Mouse (Mus musculus): ENCODE measurements at regions not wholly inside any gene's neighbourhood (a gene's known extent, or its start where the extent isn't known, plus 50 kb on each side); places are given as distances from the start of the nearest gene placed in this dataset.

GRCm38 (mm10) chr15:97461060-97461459 lies 214.0 kb upstream of the Amigo2 start:
- TF ChIP-seq GATA1 (IDR thresholded peaks at IDR 0.05; ENCODE audit: low read length) = no peak

- TF ChIP-seq GATA1 (IDR thresholded peaks at IDR 0.05; ENCODE audit: low read length) = no peak
Measured at GRCm38 (mm10) chr15:97460360-97460719, 213.3 kb upstream of the Amigo2 start.

- no peak for TF ChIP-seq GATA1 (IDR thresholded peaks at IDR 0.05; ENCODE audit: low read length)
Measured at GRCm38 (mm10) chr15:97459606-97460359, 212.7 kb upstream of the Amigo2 start.

- TF ChIP-seq GATA1 (IDR thresholded peaks at IDR 0.05; ENCODE audit: low read length) = no peak
Measured at GRCm38 (mm10) chr15:97458748-97459221, 211.7 kb upstream of the Amigo2 start.

- TF ChIP-seq GATA1 (IDR thresholded peaks at IDR 0.05; ENCODE audit: low read length) = no peak
Measured at GRCm38 (mm10) chr15:97458139-97458747, 211.2 kb upstream of the Amigo2 start.

- no peak for TF ChIP-seq GATA1 (IDR thresholded peaks at IDR 0.05; ENCODE audit: low read length)
Measured at GRCm38 (mm10) chr15:97457468-97457867, 210.4 kb upstream of the Amigo2 start.

- no peak for TF ChIP-seq GATA1 (IDR thresholded peaks at IDR 0.05; ENCODE audit: low read length)
Measured at GRCm38 (mm10) chr15:97456991-97457390, 209.9 kb upstream of the Amigo2 start.

GRCm38 (mm10) chr15:97455672-97456071 lies 208.6 kb upstream of the Amigo2 start:
- no peak for TF ChIP-seq GATA1 (IDR thresholded peaks at IDR 0.05; ENCODE audit: low read length)

GRCm38 (mm10) chr15:97449724-97450123 lies 202.6 kb upstream of the Amigo2 start:
- no peak for TF ChIP-seq GATA1 (IDR thresholded peaks at IDR 0.05; ENCODE audit: low read length)

GRCm38 (mm10) chr15:97449001-97449400 lies 201.9 kb upstream of the Amigo2 start:
- no peak for TF ChIP-seq GATA1 (IDR thresholded peaks at IDR 0.05; ENCODE audit: low read length)

- TF ChIP-seq GATA1 (IDR thresholded peaks at IDR 0.05; ENCODE audit: low read length) = no peak
Measured at GRCm38 (mm10) chr15:97448243-97448880, 201.3 kb upstream of the Amigo2 start.

GRCm38 (mm10) chr15:97446181-97446580 lies 199.1 kb upstream of the Amigo2 start:
- no peak for TF ChIP-seq GATA1 (IDR thresholded peaks at IDR 0.05; ENCODE audit: low read length)

GRCm38 (mm10) chr15:97438235-97438760 lies 191.2 kb upstream of the Amigo2 start:
- no peak for TF ChIP-seq GATA1 (IDR thresholded peaks at IDR 0.05; ENCODE audit: low read length)

Measured in G1E-ER4 (cell line).